Mouse (Mus musculus) heart, embryonic 10.5 days (tissue): ENCODE results near the gene 1700123O20Rik. TPM values are rescaled to one million over a fixed set of nuclear protein-coding genes. Genes with fewer than 3 reads are reported as not detected.

Source experiments
- DNase-seq: peaks from one replicate; pipeline ENCODE4 v3.0.0-alpha.2; 2017; ENCODE audit warnings: low spot score
- H3K27ac ChIP-seq: fragments of 300-500 bp; sonication (generic); 2 replicates; pipeline ENCODE4 v1.5.1; 2016; ENCODE audit warnings: mild to moderate bottlenecking
- H3K27me3 ChIP-seq: fragments of 300-500 bp; sonication (generic); 2 replicates; pipeline ENCODE4 v1.6.1; 2016; ENCODE audit warnings: mild to moderate bottlenecking; ENCODE audit not compliant: poor library complexity, insufficient read depth, severe bottlenecking
- H3K36me3 ChIP-seq: fragments of 300-500 bp; sonication (generic); 2 replicates; pipeline ENCODE4 v1.6.1; 2016; ENCODE audit warnings: mild to moderate bottlenecking, moderate library complexity
- H3K4me1 ChIP-seq: fragments of 300-500 bp; sonication (generic); 2 replicates; pipeline ENCODE4 v1.6.1; 2016; ENCODE audit warnings: mild to moderate bottlenecking
- H3K4me3 ChIP-seq: fragments of 300-500 bp; sonication (generic); 2 replicates; pipeline ENCODE4 v1.5.1; 2016; ENCODE audit warnings: mild to moderate bottlenecking, moderate library complexity
- H3K9me3 ChIP-seq: fragments of 300-500 bp; sonication (generic); 2 replicates; pipeline ENCODE4 v1.6.1; 2016; ENCODE audit warnings: mild to moderate bottlenecking, moderate library complexity
- WGBS: fragments of 180-500 bp; shearing (Covaris S2); methylation state at CpG from one replicate; pipeline ENCODE4 v1.1.7; 2016; 5-methylcytosine and 5-hydroxymethylcytosine counted together
- microRNA-seq: library from miRNA; unstranded; fragments of <30 nt; microRNA quantifications from one replicate; pipeline ENCODE4, GENCODE M21; 2017
- polyA plus RNA-seq: library from polyadenylated mRNA; unstranded; fragments of >200 nt; fragmentation: Nextera tagmentation; extraction: Ambion mirVana; gene quantifications from 2 replicates; pipeline ENCODE4 v1.2.1, GENCODE M21; 2016

The 1700123O20Rik gene
- polyA plus RNA-seq, 1 experiment from 2014 or later: 79.7 TPM

GRCm38 (mm10) chr14:54734004-54734403 lies 48.0 kb downstream of the 1700123O20Rik start:
- H3K27me3 ChIP-seq: peaks cover 9% of the 10 kb centered on the region; the same call in 1 of the 2 replicates
- no peaks in the 10 kb centered on the region for H3K9me3 ChIP-seq
- H3K36me3 ChIP-seq: no peaks in the 10 kb centered on the region
- no peak for DNase-seq
- H3K27ac ChIP-seq: no peak overlapping the region
- H3K4me3 ChIP-seq: no peak overlapping the region
- WGBS: 77% methylated on average over 4 of the region's 4 CpGs
- H3K4me1 ChIP-seq: peaks cover 33% of the 10 kb centered on the region

- DNase-seq: no peak
- Histone ChIP-seq H3K27ac (no peak overlapping the region), H3K4me1 (peaks cover 30% of the 10 kb centered on the region), H3K9me3 (no peaks in the 10 kb centered on the region), H3K36me3 (no peaks in the 10 kb centered on the region), H3K27me3 (peaks cover 9% of the 10 kb centered on the region; the same call in 1 of the 2 replicates), H3K4me3 (no peak overlapping the region)
- 37% methylated on average over 4 of the region's 4 CpGs for WGBS
These were observed 49.2 kb downstream of the 1700123O20Rik start for GRCm38 (mm10) chr14:54735221-54735620.

GRCm38 (mm10) chr14:54736555-54737552 lies 50.8 kb downstream of the 1700123O20Rik start:
- Histone ChIP-seq H3K4me3 (no peak overlapping the region), H3K27me3 (peaks cover 2% of the 10 kb centered on the region; the same call in 1 of the 2 replicates), H3K9me3 (no peaks in the 10 kb centered on the region), H3K27ac (no peak overlapping the region), H3K4me1 (peaks cover 30% of the 10 kb centered on the region), H3K36me3 (no peaks in the 10 kb centered on the region)
- 51% methylated on average over 14 of the region's 14 CpGs for WGBS
- no peak for DNase-seq

GRCm38 (mm10) chr14:54737634-54738033 lies 51.6 kb downstream of the 1700123O20Rik start:
- H3K36me3 ChIP-seq: no peaks in the 10 kb centered on the region
- H3K4me3 ChIP-seq: no peak overlapping the region
- WGBS: 78% methylated on average over 10 of the region's 10 CpGs
- no peaks in the 10 kb centered on the region for H3K27me3 ChIP-seq
- no peaks in the 10 kb centered on the region for H3K9me3 ChIP-seq
- DNase-seq: no peak
- no peak overlapping the region for H3K27ac ChIP-seq
- H3K4me1 ChIP-seq: peaks cover 35% of the 10 kb centered on the region

Small RNA genes within 50 kb of the gene (microRNA-seq; reads per million reads assigned to microRNA genes)
- gene Mir6948: not detected

Other genes starting within 250 kb of the 1700123O20Rik start
- 44.8 and 51.0 TPM in 2 replicates for gene Lrp10, start 222.1 kb upstream of the 1700123O20Rik start, polyA plus RNA-seq
- 2.4 and 3.8 TPM in 2 replicates for gene Rem2, start 210.1 kb upstream of the 1700123O20Rik start, polyA plus RNA-seq
- 86.2 and 103 TPM in 2 replicates for gene Prmt5, start 168.7 kb upstream of the 1700123O20Rik start, polyA plus RNA-seq
- gene Haus4, start 131.6 kb upstream of the 1700123O20Rik start, polyA plus RNA-seq: 50.2 and 52.9 TPM in 2 replicates
- 43.0 and 62.5 TPM in 2 replicates for gene Ajuba, start 108.7 kb upstream of the 1700123O20Rik start, polyA plus RNA-seq
- gene 4931414P19Rik, start 80.2 kb upstream of the 1700123O20Rik start, polyA plus RNA-seq: 7.7 and 8.3 TPM in 2 replicates
- gene Psmb5, start 68.2 kb upstream of the 1700123O20Rik start, polyA plus RNA-seq: 392 and 455 TPM in 2 replicates
- not detected in 2 replicates for gene Psmb11, start 64.8 kb upstream of the 1700123O20Rik start, polyA plus RNA-seq
- not detected in 2 replicates for gene Gm17606, start 45.3 kb upstream of the 1700123O20Rik start, polyA plus RNA-seq
- 2.5 and 4.4 TPM in 2 replicates for gene Cdh24, start 44.9 kb upstream of the 1700123O20Rik start, polyA plus RNA-seq
- gene Acin1, start 715 bp downstream of the 1700123O20Rik start, polyA plus RNA-seq: 80.3 and 110 TPM in 2 replicates
- gene Gm29776, start 12.6 kb downstream of the 1700123O20Rik start, polyA plus RNA-seq: 0.10 and 0.38 TPM in 2 replicates
- gene Cebpe, start 26.0 kb downstream of the 1700123O20Rik start, polyA plus RNA-seq: not detected in 2 replicates
- 2.4 and 2.7 TPM in 2 replicates for gene Slc7a8, start 95.7 kb downstream of the 1700123O20Rik start, polyA plus RNA-seq
- not detected in 2 replicates for gene Rnf212b, start 127.9 kb downstream of the 1700123O20Rik start, polyA plus RNA-seq
- gene Homez, start 184.7 kb downstream of the 1700123O20Rik start, polyA plus RNA-seq: 10.3 and 11.0 TPM in 2 replicates
- 0.98 and 1.00 TPM in 2 replicates for gene Ppp1r3e, start 191.3 kb downstream of the 1700123O20Rik start, polyA plus RNA-seq
- 2.8 and 3.0 TPM in 2 replicates for gene Bcl2l2, start 197.2 kb downstream of the 1700123O20Rik start, polyA plus RNA-seq
- not detected in 2 replicates for gene Gm20521, start 197.2 kb downstream of the 1700123O20Rik start, polyA plus RNA-seq
- gene Pabpn1, start 206.3 kb downstream of the 1700123O20Rik start, polyA plus RNA-seq: 89.8 and 162 TPM in 2 replicates
- 42.1 and 52.4 TPM in 2 replicates for gene Slc22a17, start 226.9 kb downstream of the 1700123O20Rik start, polyA plus RNA-seq
- 16.7 and 23.5 TPM in 2 replicates for gene Efs, start 239.9 kb downstream of the 1700123O20Rik start, polyA plus RNA-seq
- not detected in 2 replicates for gene Il25, start 246.5 kb downstream of the 1700123O20Rik start, polyA plus RNA-seq